Mouse (Mus musculus): Measurements from ENCODE around the gene Gm6685. TPM values are rescaled to one million over a fixed set of nuclear protein-coding genes. Genes with fewer than 3 reads are reported as not detected.

Gm6685 gene
- polyA plus RNA-seq, 1 experiment from 2014 or later: 0.30 TPM

Other genes with a start within 250 kb of the Gm6685 start
- gene Ccdc85a, start 244.5 kb upstream of the Gm6685 start, polyA plus RNA-seq (2015; fragmentation: Nextera tagmentation; extraction: Ambion mirVana): 48.2 and 50.0 TPM in 2 replicates